Mouse (Mus musculus): Measurements from ENCODE around the gene Med29. TPM values are rescaled to one million over a fixed set of nuclear protein-coding genes. Genes with fewer than 3 reads are reported as not detected.
"Not testable (repeated sequence)": the region's sequence is repeated elsewhere in the genome, so short reads cannot be mapped to it uniquely, and the experiment has no call there.

Gene Med29
- total and polyA plus RNA-seq, 2 experiments from 2014 or later = 45.8 to 51.4 TPM

DNA sequence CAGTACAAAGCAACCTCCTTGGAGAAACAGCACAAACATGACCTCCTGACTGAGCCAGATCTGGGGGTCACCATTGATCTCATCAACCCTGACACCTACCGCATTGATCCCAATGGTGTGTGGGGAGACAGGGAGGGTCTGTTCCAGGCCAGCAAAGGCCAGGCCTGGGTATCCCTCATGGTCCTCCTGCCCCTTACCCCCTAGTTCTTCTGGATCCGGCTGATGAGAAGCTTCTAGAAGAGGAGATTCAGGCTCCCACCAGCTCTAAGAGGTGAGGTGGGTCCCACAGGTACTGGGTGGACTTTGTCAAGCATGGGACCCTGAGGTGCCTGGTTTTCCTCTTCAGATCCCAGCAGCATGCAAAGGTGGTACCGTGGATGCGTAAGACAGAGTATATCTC is 2.9 kb upstream of the Med29 start:
- peaks cover 48% of the 10 kb centered on the region for H3K36me3 ChIP-seq (replicated peaks; ENCODE audit: control insufficient read depth, insufficient read depth, low read length)
- DNase-seq (ENCODE audit: low spot score) (no peak), ATAC-seq (ENCODE audit: insufficient read depth, low read depth) (no peak)
- peaks cover 12% of the 10 kb centered on the region for H3K4me1 ChIP-seq (ENCODE audit: control insufficient read depth, insufficient read depth)
- H3K4me2 ChIP-seq (ENCODE audit: low read depth, low read length) = no peak overlapping the region
- H3K9me3 ChIP-seq (replicated peaks; ENCODE audit: control insufficient read depth, low read length) = no peaks in the 10 kb centered on the region
- no peak overlapping the region for H3K9ac ChIP-seq (replicated peaks; ENCODE audit: low read depth, low read length)
- H3K4me3 ChIP-seq (ENCODE audit: low read depth, low read length) = no peak overlapping the region
- H3K27me3 ChIP-seq (ENCODE audit: control insufficient read depth, insufficient read depth, low read length) = no peaks in the 10 kb centered on the region
- 97% methylated on average over 4 of the region's 4 CpGs for WGBS
- TF ChIP-seq EP300 (IDR thresholded peaks at IDR 0.05; ENCODE audit: low read depth) = no peak
- TF ChIP-seq CTCF (IDR thresholded peaks at IDR 0.05; ENCODE audit: low read depth) = no peak
- no peak overlapping the region for H3K27ac ChIP-seq (ENCODE audit: low read depth)

DNA sequence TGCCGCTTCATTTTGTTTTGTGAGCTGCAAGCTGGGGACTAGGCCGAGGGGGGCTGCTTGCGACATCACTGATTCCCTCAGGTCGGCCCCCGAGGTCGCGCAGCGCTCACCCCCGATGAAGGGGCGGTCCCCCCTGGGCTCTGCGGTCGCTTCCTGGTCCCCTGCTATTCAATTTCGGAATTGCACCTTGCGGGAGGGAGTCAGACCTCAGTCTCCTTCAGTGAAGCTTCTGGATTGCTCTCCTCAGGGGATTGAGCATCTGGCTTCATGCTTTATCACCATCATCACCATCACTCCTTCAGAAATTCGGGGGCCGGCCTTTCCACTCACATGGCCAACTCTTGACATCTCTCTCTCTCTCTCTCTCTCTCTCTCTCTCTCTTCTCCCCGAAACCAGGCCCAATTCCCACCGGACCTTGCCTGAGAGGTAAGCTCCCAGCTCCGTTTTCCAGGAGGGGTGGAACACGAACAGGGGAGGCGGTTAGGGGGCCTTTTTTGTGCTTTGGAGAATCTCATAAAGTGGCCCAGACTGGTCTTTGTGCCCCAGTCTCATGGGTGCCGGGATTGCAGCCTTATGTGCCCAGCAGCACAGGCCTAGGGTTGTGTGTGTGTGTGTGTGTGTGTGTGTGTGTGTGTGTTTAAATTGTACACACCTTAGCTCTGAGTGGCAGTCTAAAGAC is 904 bp upstream of the Med29 start:
- H3K4me1 ChIP-seq (ENCODE audit: control insufficient read depth, insufficient read depth) = peaks cover 12% of the 10 kb centered on the region
- H3K36me3 ChIP-seq (replicated peaks; ENCODE audit: control insufficient read depth, insufficient read depth, low read length) = peaks cover 56% of the 10 kb centered on the region
- peak overlapping the region; percentile 77 for H3K9ac ChIP-seq (replicated peaks; ENCODE audit: low read depth, low read length)
- TF ChIP-seq CTCF (IDR thresholded peaks at IDR 0.05; ENCODE audit: low read depth) = no peak
- no peak for TF ChIP-seq EP300 (IDR thresholded peaks at IDR 0.05; ENCODE audit: low read depth)
- peak overlapping the region; percentile 80 for H3K4me3 ChIP-seq (ENCODE audit: low read depth, low read length)
- no peak for ATAC-seq (ENCODE audit: insufficient read depth, low read depth)
- H3K27ac ChIP-seq (ENCODE audit: low read depth) = peak overlapping the region; percentile 79
- no peaks in the 10 kb centered on the region for H3K9me3 ChIP-seq (replicated peaks; ENCODE audit: control insufficient read depth, low read length)
- DNase-seq (ENCODE audit: low spot score) = no peak
- peak overlapping the region; percentile 84 for H3K4me2 ChIP-seq (ENCODE audit: low read depth, low read length)
- 3% methylated on average over 22 of the region's 22 CpGs for WGBS
- no peaks in the 10 kb centered on the region for H3K27me3 ChIP-seq (ENCODE audit: control insufficient read depth, insufficient read depth, low read length)

DNA sequence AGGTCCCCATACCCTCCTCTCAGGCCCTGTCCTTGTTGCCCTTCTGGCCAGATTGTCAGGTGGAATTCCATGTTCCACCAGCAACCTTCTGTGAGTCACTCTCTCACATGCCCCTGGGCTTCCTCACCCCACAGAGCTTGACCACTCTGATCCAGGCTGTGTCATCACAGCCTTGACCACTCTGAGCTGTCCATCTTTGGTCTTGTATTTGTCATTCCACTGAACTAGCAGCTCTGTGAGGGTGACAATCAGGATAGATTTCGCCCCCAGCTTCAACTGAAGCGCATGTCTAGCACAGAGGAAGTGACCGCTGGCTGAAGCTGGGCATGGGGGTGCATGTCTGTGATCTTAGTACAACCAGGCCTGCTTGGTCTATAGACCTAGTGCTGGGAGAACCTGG is 2.2 kb downstream of the Med29 start:
- Histone ChIP-seq H3K4me1 (ENCODE audit: control insufficient read depth, insufficient read depth) (peaks cover 12% of the 10 kb centered on the region), H3K9ac (replicated peaks; ENCODE audit: low read depth, low read length) (no peak overlapping the region), H3K4me2 (ENCODE audit: low read depth, low read length) (no peak overlapping the region), H3K27me3 (ENCODE audit: control insufficient read depth, insufficient read depth, low read length) (no peaks in the 10 kb centered on the region), H3K36me3 (replicated peaks; ENCODE audit: control insufficient read depth, insufficient read depth, low read length) (peaks cover 43% of the 10 kb centered on the region), H3K27ac (ENCODE audit: low read depth) (no peak overlapping the region), H3K9me3 (replicated peaks; ENCODE audit: control insufficient read depth, low read length) (no peaks in the 10 kb centered on the region), H3K4me3 (ENCODE audit: low read depth, low read length) (no peak overlapping the region)
- TF ChIP-seq CTCF (IDR thresholded peaks at IDR 0.05; ENCODE audit: low read depth) (no peak), EP300 (IDR thresholded peaks at IDR 0.05; ENCODE audit: low read depth) (no peak)
- WGBS = 95% methylated on average over 3 of the region's 3 CpGs
- no peak for ATAC-seq (ENCODE audit: insufficient read depth, low read depth)
- DNase-seq (ENCODE audit: low spot score) = no peak

DNA sequence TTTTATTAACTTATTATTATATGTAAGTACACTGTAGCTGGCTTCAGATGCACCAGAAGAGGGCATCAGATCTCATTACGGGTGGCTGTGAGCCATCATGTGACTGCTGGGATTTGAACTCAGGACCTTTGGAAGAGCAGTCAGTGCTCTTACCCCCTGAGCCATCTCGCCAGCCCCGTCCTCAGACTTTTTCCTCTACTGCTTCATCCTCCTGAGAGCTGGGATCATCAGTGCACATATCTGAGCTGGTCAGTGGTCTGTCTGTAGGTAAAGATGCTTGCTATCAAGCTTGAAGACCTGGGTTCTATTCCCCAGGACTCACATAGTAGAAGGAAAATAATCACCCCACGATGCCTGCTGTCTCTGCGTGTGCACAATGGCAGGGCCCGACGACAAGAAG is 5.1 kb downstream of the Med29 start:
- 86% methylated on average over 7 of the region's 7 CpGs for WGBS
- Histone ChIP-seq H3K36me3 (replicated peaks; ENCODE audit: control insufficient read depth, insufficient read depth, low read length) (peaks cover 44% of the 10 kb centered on the region), H3K4me1 (ENCODE audit: control insufficient read depth, insufficient read depth) (peaks cover 22% of the 10 kb centered on the region)
- not testable (repeated sequence) for H3K9ac ChIP-seq (replicated peaks; ENCODE audit: low read depth, low read length); H3K9me3 ChIP-seq (replicated peaks; ENCODE audit: control insufficient read depth, low read length); H3K4me3 ChIP-seq (ENCODE audit: low read depth, low read length); DNase-seq (ENCODE audit: low spot score); H3K27ac ChIP-seq (ENCODE audit: low read depth); H3K27me3 ChIP-seq (ENCODE audit: control insufficient read depth, insufficient read depth, low read length); H3K4me2 ChIP-seq (ENCODE audit: low read depth, low read length); ATAC-seq (ENCODE audit: insufficient read depth, low read depth)

DNA sequence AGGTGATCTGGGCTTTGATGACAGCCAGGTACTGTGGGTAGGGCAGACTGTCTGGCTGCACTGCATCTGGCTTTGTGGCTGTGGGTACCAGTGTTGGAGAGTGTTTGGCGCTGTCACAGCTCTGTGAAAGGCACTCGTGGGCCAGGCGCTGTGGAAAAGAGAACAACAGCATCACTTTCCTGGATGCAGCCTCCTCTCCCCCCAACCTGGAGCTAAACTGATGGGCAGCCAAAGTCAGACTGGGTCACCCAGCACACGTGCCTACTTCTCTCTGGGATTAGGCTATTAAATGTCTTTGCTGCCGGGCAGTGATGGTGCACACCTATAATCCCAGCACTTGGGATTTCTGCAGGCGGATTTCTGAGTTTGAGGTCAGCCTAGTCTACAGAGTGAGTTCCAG is 5.6 kb downstream of the Med29 start:
- H3K27me3 ChIP-seq (ENCODE audit: control insufficient read depth, insufficient read depth, low read length); DNase-seq (ENCODE audit: low spot score); H3K4me3 ChIP-seq (ENCODE audit: low read depth, low read length); H3K9ac ChIP-seq (replicated peaks; ENCODE audit: low read depth, low read length); ATAC-seq (ENCODE audit: insufficient read depth, low read depth); H3K9me3 ChIP-seq (replicated peaks; ENCODE audit: control insufficient read depth, low read length); H3K27ac ChIP-seq (ENCODE audit: low read depth); H3K4me2 ChIP-seq (ENCODE audit: low read depth, low read length): not testable (repeated sequence)
- WGBS = 77% methylated on average over 5 of the region's 6 CpGs
- Histone ChIP-seq H3K36me3 (replicated peaks; ENCODE audit: control insufficient read depth, insufficient read depth, low read length) (peaks cover 44% of the 10 kb centered on the region), H3K4me1 (ENCODE audit: control insufficient read depth, insufficient read depth) (peaks cover 22% of the 10 kb centered on the region)

DNA sequence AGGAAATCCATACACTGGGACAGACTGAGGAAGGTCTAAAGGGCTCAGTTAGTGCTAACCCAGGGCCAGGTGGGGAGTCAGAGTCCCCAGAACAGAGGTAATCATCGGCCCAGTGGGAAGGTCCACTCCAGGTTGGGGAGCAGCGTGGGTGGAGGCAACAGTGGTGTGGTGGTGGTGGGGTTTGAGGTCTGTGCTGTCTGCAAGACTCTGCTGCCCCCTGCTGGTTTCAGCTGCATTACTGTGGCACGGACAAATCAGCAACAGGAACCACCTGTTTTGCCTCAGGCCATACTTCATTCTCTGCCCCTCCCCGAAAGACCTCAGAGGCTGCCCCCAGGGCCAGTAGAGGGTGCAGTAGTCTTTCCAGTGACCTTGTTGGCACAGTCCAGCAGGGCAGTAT is 6.0 kb downstream of the Med29 start:
- TF ChIP-seq CTCF (IDR thresholded peaks at IDR 0.05; ENCODE audit: low read depth) (peak; percentile 96), EP300 (IDR thresholded peaks at IDR 0.05; ENCODE audit: low read depth) (0 out of 2 replicates have a peak, but pooled peaks have one; percentile 27)
- no peaks in the 10 kb centered on the region for H3K9me3 ChIP-seq (replicated peaks; ENCODE audit: control insufficient read depth, low read length)
- ATAC-seq (ENCODE audit: insufficient read depth, low read depth) = peak; percentile 48
- H3K4me1 ChIP-seq (ENCODE audit: control insufficient read depth, insufficient read depth) = peaks cover 22% of the 10 kb centered on the region
- H3K27ac ChIP-seq (ENCODE audit: low read depth) = 0 out of 2 replicates have a peak overlapping the region, but pooled peaks have one; percentile 36
- H3K27me3 ChIP-seq (ENCODE audit: control insufficient read depth, insufficient read depth, low read length) = no peaks in the 10 kb centered on the region
- peak; percentile 77 for DNase-seq (ENCODE audit: low spot score)
- H3K4me3 ChIP-seq (ENCODE audit: low read depth, low read length) = no peak overlapping the region
- H3K36me3 ChIP-seq (replicated peaks; ENCODE audit: control insufficient read depth, insufficient read depth, low read length) = peaks cover 44% of the 10 kb centered on the region
- 5% methylated on average over 4 of the region's 4 CpGs for WGBS
- no peak overlapping the region for H3K4me2 ChIP-seq (ENCODE audit: low read depth, low read length)
- no peak overlapping the region; the same call in 1 of the 2 replicates for H3K9ac ChIP-seq (replicated peaks; ENCODE audit: low read depth, low read length)
